15 mouse cellular contexts compared by ENCODE assay signal in the genomic region with DNA sequence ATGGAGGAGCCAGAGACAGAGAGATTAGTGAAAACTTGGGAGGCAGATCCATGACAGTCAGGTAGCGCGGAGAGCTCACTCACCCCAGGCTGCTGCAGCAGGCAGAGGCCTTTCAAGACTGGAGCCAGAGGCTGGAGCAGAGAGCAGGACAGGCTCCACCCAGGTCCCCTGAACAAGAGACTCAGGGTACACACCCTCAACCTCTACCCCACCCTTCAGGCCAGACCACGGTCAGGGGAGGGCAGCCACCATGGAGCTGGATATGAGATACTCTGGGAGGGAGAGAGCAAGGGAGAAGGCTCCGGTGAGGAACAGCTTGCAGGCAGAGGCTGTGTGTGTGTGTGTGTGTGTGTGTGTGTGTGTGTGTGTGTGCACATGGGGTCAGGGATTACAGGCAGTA. TPM values are rescaled to one million over a fixed set of nuclear protein-coding genes. Genes with fewer than 3 reads are reported as not detected.
"Had no signal": no experiment of that assay in that cellular context is flagged by ENCODE, and none has a peak within 500 bp of the region (broad histone marks: within the 10 kb centered on the region; RNA-seq: fewer than 3 reads in every experiment).

No protein-coding gene starts in this region.

- H3K27me3 ChIP-seq: liver, embryonic 13.5 days; lung, embryonic 15.5 days; midbrain, embryonic 13.5 days; neural tube, embryonic 15.5 days had no signal

- H3K4me1 ChIP-seq: neural tube, embryonic 15.5 days had no signal

- H3K36me3 ChIP-seq: liver, embryonic 13.5 days; lung, embryonic 15.5 days; midbrain, embryonic 13.5 days; neural tube, embryonic 15.5 days had no signal

- H3K9ac ChIP-seq: liver, embryonic 13.5 days; liver, postnatal 0 days; lung, embryonic 15.5 days; midbrain, embryonic 13.5 days; neural tube, embryonic 15.5 days had no signal

- H3K27ac ChIP-seq: layer of hippocampus, adult 2 months; liver, embryonic 13.5 days; lung, embryonic 15.5 days; midbrain, embryonic 13.5 days; neural tube, embryonic 15.5 days had no signal

- DNase-seq: kidney, adult 2 months; kidney, postnatal 25 days; left cerebral cortex, postnatal 4 days; liver, embryonic 13.5 days; liver, postnatal 0 days; lung, postnatal 14 days; right cerebral cortex, adult 18-20 months; right cerebral cortex, postnatal 25 days; thymus, adult 18-20 months; thymus, postnatal 25 days had no signal

- H3K9me3 ChIP-seq: liver, embryonic 13.5 days; lung, embryonic 15.5 days; megakaryocyte, embryonic 14.5 days; midbrain, embryonic 13.5 days; neural tube, embryonic 15.5 days had no signal

- H3K4me2 ChIP-seq: liver, embryonic 13.5 days; lung, embryonic 15.5 days; midbrain, embryonic 13.5 days; neural tube, embryonic 15.5 days had no signal

- H3K4me3 ChIP-seq: layer of hippocampus, adult 2 months; liver, embryonic 13.5 days; lung, embryonic 15.5 days; megakaryocyte, embryonic 14.5 days; midbrain, embryonic 13.5 days; neural tube, embryonic 15.5 days had no signal

- ATAC-seq: liver, postnatal 0 days; midbrain, embryonic 13.5 days had no signal

RNA-seq across cellular contexts. Expression of gene Sync, which starts 21.2 kb away (rescaled TPM):
- polyA plus RNA-seq: liver, postnatal 0 days had no signal
